Mouse (Mus musculus) stomach, embryonic 16.5 days (tissue): Measurements from ENCODE around the gene Rassf4. TPM values are rescaled to one million over a fixed set of nuclear protein-coding genes. Genes with fewer than 3 reads are reported as not detected.
"Not testable (repeated sequence)": the region's sequence is repeated elsewhere in the genome, so short reads cannot be mapped to it uniquely, and the experiment has no call there.

Experiments used
- ATAC-seq: fragments of 200-750 bp; cut with Nextera tagmentation; 2 replicates; pipeline ENCODE4 v1.8.0; 2017; ENCODE audit warnings: moderate number of reproducible peaks, moderate TSS enrichment; ENCODE audit not compliant: insufficient read depth, low FRiP score
- H3K27ac ChIP-seq: fragments of 300-500 bp; sonication (generic); 2 replicates; pipeline ENCODE4 v1.5.1; 2014; ENCODE audit warnings: low read length
- H3K27me3 ChIP-seq: fragments of 300-500 bp; sonication (generic); 2 replicates; pipeline ENCODE4 v1.6.1; 2014; ENCODE audit warnings: low read length, control low read depth, mixed read lengths; ENCODE audit not compliant: control insufficient read depth, insufficient read depth
- H3K36me3 ChIP-seq: fragments of 300-500 bp; sonication (generic); 2 replicates; pipeline ENCODE4 v1.6.1; 2014; ENCODE audit warnings: low read length; ENCODE audit not compliant: control insufficient read depth, insufficient read depth
- H3K4me1 ChIP-seq: fragments of 300-500 bp; sonication (generic); 2 replicates; pipeline ENCODE4 v1.6.1; 2014; ENCODE audit warnings: low read length, control low read depth, mixed read lengths; ENCODE audit not compliant: control insufficient read depth, insufficient read depth
- H3K4me2 ChIP-seq: fragments of 300-500 bp; sonication (generic); 2 replicates; pipeline ENCODE4 v1.6.1; 2014; ENCODE audit warnings: low read depth, low read length, mixed read lengths
- H3K4me3 ChIP-seq: fragments of 300-500 bp; sonication (generic); replicated peaks from 2 replicates; pipeline ENCODE4 v1.5.1; 2014; ENCODE audit warnings: mild to moderate bottlenecking, low read length
- H3K9ac ChIP-seq: fragments of 300-500 bp; sonication (generic); 2 replicates; pipeline ENCODE4 v1.6.1; 2014; ENCODE audit warnings: low read length
- H3K9me3 ChIP-seq: fragments of 300-500 bp; sonication (generic); replicated peaks from 2 replicates; pipeline ENCODE4 v1.6.1; 2016; ENCODE audit warnings: low read length, control low read depth; ENCODE audit not compliant: control insufficient read depth
- WGBS: fragments of 180-500 bp; shearing (Covaris S2); extraction: QIAGEN DNeasy Blood & Tissue Kit; methylation state at CpG from one replicate; pipeline ENCODE4 v1.1.7; 2014; 5-methylcytosine and 5-hydroxymethylcytosine counted together
- polyA plus RNA-seq: library from polyadenylated mRNA; unstranded; fragments of >200 nt; fragmentation: Nextera tagmentation; extraction: Ambion mirVana; gene quantifications from 2 replicates; pipeline ENCODE4 v1.2.1, GENCODE M21; 2015

Rassf4 gene
- polyA plus RNA-seq, 1 experiment from 2014 or later, result 10.3 TPM

DNA sequence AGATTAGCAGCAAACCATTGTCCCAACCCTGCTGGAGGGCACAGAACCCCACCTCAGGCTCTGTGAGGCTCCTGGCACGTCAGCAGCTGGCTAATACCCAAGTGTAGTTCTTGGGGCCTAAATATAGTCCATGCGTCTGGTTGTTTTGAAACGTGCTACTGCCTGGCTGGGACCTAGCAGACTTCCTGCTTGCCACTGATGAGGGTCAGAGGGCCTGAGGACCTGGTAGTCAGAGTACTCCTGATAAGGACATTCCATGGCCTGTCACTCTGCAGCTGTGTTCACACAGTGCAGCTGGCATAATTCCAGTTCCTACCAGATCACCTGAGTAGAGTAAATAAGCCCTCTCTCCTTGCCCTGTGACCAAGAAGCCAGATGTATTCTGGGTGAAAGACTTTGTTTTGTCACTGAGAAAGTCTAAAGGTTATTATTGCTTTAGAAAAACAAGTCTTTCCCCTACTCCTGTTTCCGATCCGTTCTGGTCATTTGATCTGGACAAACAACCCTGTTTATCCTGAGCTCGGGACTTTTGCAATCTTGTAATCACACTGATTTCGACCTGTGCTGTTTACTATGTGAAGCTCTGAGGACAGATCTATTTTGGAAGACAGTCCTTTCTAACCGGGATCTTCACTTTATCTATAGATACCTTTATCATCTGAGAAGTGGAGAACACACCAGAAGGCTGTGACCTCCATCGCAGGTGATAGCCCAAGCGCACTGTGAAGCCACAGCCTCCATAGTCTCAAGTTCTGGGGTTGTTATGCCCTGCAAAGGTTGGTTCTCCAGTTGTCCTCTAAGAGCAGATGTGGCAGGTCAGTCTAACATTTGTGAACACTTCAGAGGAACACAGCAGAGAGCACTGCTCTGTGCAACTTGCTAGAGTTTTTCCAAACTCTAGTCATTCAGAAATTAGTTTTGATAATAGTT is 38.2 kb downstream of the Rassf4 start:
- H3K4me2 ChIP-seq, result peak overlapping the region; percentile 19
- H3K4me1 ChIP-seq, result no peaks in the 10 kb centered on the region; the same call in 1 of the 2 replicates
- no peak overlapping the region; the same call in 1 of the 2 replicates for H3K9ac ChIP-seq
- WGBS, result 38% methylated on average over 10 of the region's 10 CpGs
- peak; percentile 94 for ATAC-seq
- H3K9me3 ChIP-seq, result no peaks in the 10 kb centered on the region
- peak overlapping the region; percentile 79 for H3K27ac ChIP-seq
- H3K4me3 ChIP-seq, result no peak overlapping the region
- no peaks in the 10 kb centered on the region for H3K27me3 ChIP-seq
- no peaks in the 10 kb centered on the region for H3K36me3 ChIP-seq

- Histone ChIP-seq H3K4me2 (no peak overlapping the region), H3K9ac (no peak overlapping the region), H3K27ac (peak overlapping the region; percentile 79; the same call in 1 of the 2 replicates), H3K36me3 (no peaks in the 10 kb centered on the region), H3K4me3 (no peak overlapping the region), H3K9me3 (no peaks in the 10 kb centered on the region), H3K4me1 (peaks cover 3% of the 10 kb centered on the region; the same call in 1 of the 2 replicates), H3K27me3 (no peaks in the 10 kb centered on the region)
- WGBS, result 91% methylated on average over 17 of the region's 17 CpGs
- no peak for ATAC-seq
Observed at GRCm38 (mm10) chr6:116633741-116634695, 39.7 kb downstream of the Rassf4 start.

DNA sequence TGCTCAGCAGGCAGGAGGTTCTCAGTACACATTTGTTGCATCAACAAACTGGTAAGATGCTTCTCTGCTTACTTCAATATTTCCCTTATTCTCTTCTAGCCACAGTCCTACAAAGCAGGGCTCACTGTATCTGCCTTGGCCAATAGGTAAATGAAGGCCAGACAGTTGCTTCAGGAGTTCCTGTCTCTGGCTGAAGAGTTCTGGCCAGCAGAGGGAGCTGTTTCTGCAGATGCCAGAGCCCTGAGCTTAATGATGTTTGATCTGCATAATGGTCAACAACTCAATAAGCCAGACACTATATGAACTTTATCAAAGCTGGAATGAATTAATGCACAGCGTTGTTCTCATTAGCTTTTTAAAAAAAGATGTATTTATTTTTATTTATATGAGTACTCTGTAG is 41.6 kb downstream of the Rassf4 start:
- ATAC-seq, result no peak
- Histone ChIP-seq H3K9ac (no peak overlapping the region), H3K4me3 (no peak overlapping the region), H3K27ac (no peak overlapping the region), H3K36me3 (no peaks in the 10 kb centered on the region), H3K4me1 (peaks cover 6% of the 10 kb centered on the region; the same call in 1 of the 2 replicates), H3K27me3 (no peaks in the 10 kb centered on the region), H3K4me2 (no peak overlapping the region), H3K9me3 (no peaks in the 10 kb centered on the region)
- 55% methylated on average over 1 of the region's 1 CpGs for WGBS

DNA sequence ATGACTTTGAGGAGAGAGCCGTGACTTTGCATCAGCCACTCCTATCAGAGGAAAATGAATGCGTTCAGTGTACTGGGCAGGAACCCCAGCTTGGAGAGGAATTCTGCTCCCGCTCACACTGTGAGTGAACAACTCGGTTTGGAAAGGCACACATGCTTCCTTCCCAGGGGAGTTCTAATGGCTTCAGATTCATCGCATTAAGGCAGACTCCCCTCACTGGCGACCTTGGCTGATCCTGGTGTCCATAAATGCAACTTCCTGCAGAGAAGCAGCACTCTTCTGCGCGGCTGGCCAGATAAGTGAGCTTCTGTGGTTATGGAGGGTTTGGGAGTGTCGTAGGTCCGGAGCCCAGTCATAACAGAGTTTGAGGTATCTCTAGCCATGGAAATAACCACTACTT is 44.0 kb downstream of the Rassf4 start:
- Histone ChIP-seq H3K27me3 (no peaks in the 10 kb centered on the region), H3K9ac (no peak overlapping the region), H3K27ac (no peak overlapping the region), H3K4me2 (no peak overlapping the region), H3K9me3 (no peaks in the 10 kb centered on the region), H3K36me3 (peaks cover 5% of the 10 kb centered on the region; the same call in 1 of the 2 replicates), H3K4me3 (no peak overlapping the region), H3K4me1 (peaks cover 6% of the 10 kb centered on the region; the same call in 1 of the 2 replicates)
- ATAC-seq, result no peak
- 83% methylated on average over 10 of the region's 10 CpGs for WGBS

- ATAC-seq, result peak; percentile 88
Observed at GRCm38 (mm10) chr6:116628539-116629171, 45.1 kb downstream of the Rassf4 start, which contains the start of gene Zfp422. Zfp422 (minus strand) TSS chr6:116628999.

DNA sequence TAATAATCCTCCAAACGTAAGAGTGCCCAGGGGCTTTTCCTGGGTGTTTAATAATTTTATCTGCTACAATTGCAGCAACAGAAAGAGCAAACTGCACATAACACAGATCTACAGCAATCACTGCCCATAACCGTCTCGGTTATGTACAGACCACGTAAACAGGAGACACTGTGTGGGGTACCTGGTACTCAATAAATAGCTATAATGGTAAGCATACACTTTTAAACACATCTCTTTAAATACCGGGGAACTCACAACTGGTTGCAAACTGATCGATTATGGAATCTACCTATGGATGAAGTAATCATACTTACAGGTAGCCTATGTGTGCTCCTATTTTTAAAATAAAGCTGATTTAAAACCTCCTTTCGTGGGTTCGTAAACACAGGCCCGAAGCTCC is 45.7 kb downstream of the Rassf4 start:
- no peak for ATAC-seq
- 10% methylated on average over 9 of the region's 9 CpGs for WGBS
- Histone ChIP-seq H3K4me3 (peak overlapping the region; percentile 75), H3K27ac (peak overlapping the region; percentile 79), H3K9me3 (no peaks in the 10 kb centered on the region), H3K4me2 (peak overlapping the region; percentile 56), H3K9ac (peak overlapping the region; percentile 97), H3K4me1 (peaks cover 6% of the 10 kb centered on the region; the same call in 1 of the 2 replicates), H3K36me3 (peaks cover 5% of the 10 kb centered on the region; the same call in 1 of the 2 replicates), H3K27me3 (no peaks in the 10 kb centered on the region)

More at GRCm38 (mm10) chr6:116628539-116629171, 45.1 kb downstream of the Rassf4 start, which contains the start of gene Zfp422:
- Histone ChIP-seq H3K4me1 (peaks cover 6% of the 10 kb centered on the region; the same call in 1 of the 2 replicates), H3K27ac (peak within 1 kb of the TSS; percentile 79), H3K4me2 (peak within 1 kb of the TSS; percentile 56), H3K27me3 (no peaks in the 10 kb centered on the region), H3K4me3 (peak within 1 kb of the TSS; percentile 75), H3K9me3 (no peaks in the 10 kb centered on the region), H3K9ac (peak within 1 kb of the TSS; percentile 97), H3K36me3 (peaks cover 5% of the 10 kb centered on the region; the same call in 1 of the 2 replicates)
- WGBS, result under 1% methylated on average over 56 of the region's 56 CpGs

DNA sequence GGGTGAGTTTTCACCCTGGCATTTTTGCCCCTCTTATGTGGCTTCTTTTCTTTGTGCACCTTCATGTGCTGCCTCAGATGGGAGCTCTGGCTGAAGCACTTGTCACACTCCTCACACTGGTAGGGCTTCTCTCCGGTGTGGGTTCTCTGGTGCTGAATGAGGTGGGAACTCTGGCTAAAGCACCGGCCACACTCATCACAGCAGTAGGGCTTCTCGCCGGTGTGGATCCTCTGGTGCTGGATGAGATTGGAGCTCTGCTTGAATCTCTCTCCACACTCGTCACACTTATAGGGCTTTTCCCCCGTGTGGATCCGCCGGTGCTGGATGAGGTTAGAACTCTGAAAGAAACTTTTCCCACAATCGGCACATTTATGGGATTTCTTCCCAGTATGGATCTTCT is 47.3 kb downstream of the Rassf4 start:
- ATAC-seq, H3K27me3 ChIP-seq, H3K27ac ChIP-seq, H3K36me3 ChIP-seq, H3K9ac ChIP-seq, H3K4me3 ChIP-seq, H3K4me1 ChIP-seq, H3K4me2 ChIP-seq, H3K9me3 ChIP-seq: not testable (repeated sequence)
- 95% methylated on average over 9 of the region's 9 CpGs for WGBS

DNA sequence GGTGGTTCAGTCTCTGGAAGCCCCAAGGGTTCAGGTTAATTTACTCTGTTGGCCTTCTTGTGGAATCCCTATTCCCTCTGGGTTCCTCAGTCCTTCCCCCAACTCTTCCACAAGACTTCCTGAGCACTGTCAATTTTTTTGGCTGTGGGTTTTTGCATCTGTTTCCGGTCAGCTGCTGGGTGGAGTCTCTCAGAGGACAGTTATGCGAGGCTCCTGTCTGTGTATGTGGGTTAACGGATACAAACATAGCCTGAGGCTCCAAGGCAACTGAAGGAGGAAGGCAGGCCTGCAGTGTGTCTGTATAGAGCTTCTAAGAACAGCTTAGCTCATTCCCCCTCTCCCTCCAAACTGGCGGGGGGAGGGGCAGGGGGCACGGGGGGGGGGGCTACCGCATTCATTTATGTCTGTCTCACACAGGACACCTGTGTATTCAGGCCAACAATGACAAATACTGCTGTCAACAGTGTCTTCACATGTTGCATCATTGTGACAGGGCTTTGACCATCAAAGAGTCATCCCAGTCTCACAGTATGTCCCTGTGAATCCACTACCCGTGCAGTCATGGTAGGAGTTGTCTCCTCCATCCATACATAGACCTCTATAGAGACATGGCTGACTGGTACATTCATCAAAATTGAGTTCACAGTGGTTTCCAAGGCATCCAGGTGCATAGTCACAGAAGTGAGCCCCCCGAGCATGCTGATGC is 52.3 kb downstream of the Rassf4 start:
- WGBS, result 47% methylated on average over 8 of the region's 8 CpGs
- Histone ChIP-seq H3K9me3 (no peaks in the 10 kb centered on the region), H3K4me1 (no peaks in the 10 kb centered on the region), H3K27me3 (no peaks in the 10 kb centered on the region), H3K4me2 (no peak overlapping the region), H3K9ac (no peak overlapping the region), H3K27ac (no peak overlapping the region), H3K36me3 (0 out of 2 replicates have a peak, but pooled peaks cover under 1% of the 10 kb centered on the region), H3K4me3 (no peak overlapping the region)
- ATAC-seq, result no peak
